Mouse (Mus musculus): Measurements from ENCODE around the gene Syn2. TPM values are rescaled to one million over a fixed set of nuclear protein-coding genes. Genes with fewer than 3 reads are reported as not detected.

Syn2 gene
- total and polyA plus RNA-seq, 3 experiments: 0.59 to 1.6 (median 1.2) TPM

GRCm38 (mm10) chr6:115181094-115181493 lies 46.4 kb downstream of the Syn2 start:
- H3K9ac ChIP-seq (ENCODE audit: insufficient read depth, low read depth): no peak overlapping the region
- no peaks in the 10 kb centered on the region for H3K36me3 ChIP-seq (replicated peaks in 1 of 2; ENCODE audit: control insufficient read depth in 1 of 2, insufficient read depth in 1 of 2, low read length in 1 of 2)
- no peak for DNase-seq (ENCODE audit: extremely low read depth)
- dilution Hi-C loops (cut with MboI; ENCODE audit: extremely low pct_ligation_motif_present, extremely low pct_unique_long_range_greater_than_20kb, low sequenced_read_pairs): no loop called here
- in situ Hi-C loops (cut with MboI; ENCODE audit: low pct_ligation_motif_present, low pct_unique_long_range_greater_than_20kb, low sequenced_read_pairs): no loop called here
- no peaks in the 10 kb centered on the region for H3K9me3 ChIP-seq (replicated peaks; ENCODE audit: low read length)
- no peak for TF ChIP-seq MEF2A (IDR thresholded peaks at IDR 0.05; ENCODE audit: borderline replicate concordance, low read depth, low read length)
- no peak for TF ChIP-seq IRF4 (IDR thresholded peaks at IDR 0.05; ENCODE audit: low read depth, low read length)
- TF ChIP-seq ETS1 (conservative IDR thresholded peaks at IDR 0.05; ENCODE audit: low read depth, low read length): no peak
- no peak for TF ChIP-seq NELFE (IDR thresholded peaks at IDR 0.05; ENCODE audit: low read depth, low read length)
- no peak for TF ChIP-seq CTCF (conservative IDR thresholded peaks at IDR 0.05 in 1 of 2, IDR thresholded peaks at IDR 0.05 in 1 of 2; ENCODE audit: low read depth in 2 of 2, low read length in 2 of 2)
- TF ChIP-seq EP300 (IDR thresholded peaks at IDR 0.05; ENCODE audit: low read length): no peak
- no peak for TF ChIP-seq MYC (IDR thresholded peaks at IDR 0.05; ENCODE audit: low read depth, low read length)
- no peak for TF ChIP-seq USF2 (conservative IDR thresholded peaks at IDR 0.05; ENCODE audit: low read depth, low read length)
- no peak for TF ChIP-seq JUN (IDR thresholded peaks at IDR 0.05; ENCODE audit: insufficient read depth, low read depth, low read length)
- no peak for TF ChIP-seq NRF1 (IDR thresholded peaks at IDR 0.05; ENCODE audit: low read depth, low read length)
- TF ChIP-seq SIN3A (IDR thresholded peaks at IDR 0.05; ENCODE audit: low read length): no peak
- H3K4me3 ChIP-seq (replicated peaks in 1 of 3; ENCODE audit: low read depth in 2 of 3, low read length in 2 of 3, poor library complexity in 1 of 3): no peak overlapping the region
- no peaks in the 10 kb centered on the region for H3K4me1 ChIP-seq (ENCODE audit: control insufficient read depth in 1 of 2, insufficient read depth in 2 of 2)
- no peaks in the 10 kb centered on the region for H3K27me3 ChIP-seq (replicated peaks)
- H3K4me2 ChIP-seq (ENCODE audit: insufficient read depth, low read depth, poor library complexity, severe bottlenecking): no peak overlapping the region
- H3K27ac ChIP-seq (ENCODE audit: insufficient read depth, low read depth): no peak overlapping the region
- no peaks in the 10 kb centered on the region for H3K79me2 ChIP-seq (replicated peaks; ENCODE audit: control insufficient read depth, extremely low read depth, insufficient read depth, poor library complexity, severe bottlenecking)

GRCm38 (mm10) chr6:115191111-115191510 lies 56.4 kb downstream of the Syn2 start:
- Histone ChIP-seq H3K9ac (ENCODE audit: insufficient read depth, low read depth) (no peak overlapping the region), H3K4me3 (replicated peaks in 1 of 3; ENCODE audit: low read depth in 2 of 3, low read length in 2 of 3, poor library complexity in 1 of 3) (no peak overlapping the region), H3K27ac (ENCODE audit: insufficient read depth, low read depth) (no peak overlapping the region), H3K4me1 (ENCODE audit: control insufficient read depth in 1 of 2, insufficient read depth in 2 of 2) (0 out of 4 replicates have a peak, but pooled peaks cover 0 to 2% of the 10 kb centered on the region in 2 experiments), H3K9me3 (replicated peaks; ENCODE audit: low read length) (no peaks in the 10 kb centered on the region), H3K4me2 (ENCODE audit: insufficient read depth, low read depth, poor library complexity, severe bottlenecking) (no peak overlapping the region), H3K36me3 (replicated peaks in 1 of 2; ENCODE audit: control insufficient read depth in 1 of 2, insufficient read depth in 1 of 2, low read length in 1 of 2) (no peaks in the 10 kb centered on the region), H3K79me2 (replicated peaks; ENCODE audit: control insufficient read depth, extremely low read depth, insufficient read depth, poor library complexity, severe bottlenecking) (no peaks in the 10 kb centered on the region), H3K27me3 (replicated peaks) (no peaks in the 10 kb centered on the region)
- no peak for DNase-seq (ENCODE audit: extremely low read depth)
- dilution Hi-C loops (cut with MboI; ENCODE audit: extremely low pct_ligation_motif_present, extremely low pct_unique_long_range_greater_than_20kb, low sequenced_read_pairs) (no loop called here), in situ Hi-C loops (cut with MboI; ENCODE audit: low pct_ligation_motif_present, low pct_unique_long_range_greater_than_20kb, low sequenced_read_pairs) (no loop called here)
- TF ChIP-seq JUND (conservative IDR thresholded peaks at IDR 0.05; ENCODE audit: low read depth, low read length) (no peak), USF1 (IDR thresholded peaks at IDR 0.05; ENCODE audit: low read depth, low read length) (no peak), RCOR1 (conservative IDR thresholded peaks at IDR 0.05; ENCODE audit: low read depth, low read length) (no peak), MAX (IDR thresholded peaks at IDR 0.05; ENCODE audit: low read length) (no peak), IRF4 (IDR thresholded peaks at IDR 0.05; ENCODE audit: low read depth, low read length) (no peak)

GRCm38 (mm10) chr6:115200753-115201152 lies 66.1 kb downstream of the Syn2 start:
- Histone ChIP-seq H3K9ac (ENCODE audit: insufficient read depth, low read depth) (no peak overlapping the region), H3K79me2 (replicated peaks; ENCODE audit: control insufficient read depth, extremely low read depth, insufficient read depth, poor library complexity, severe bottlenecking) (no peaks in the 10 kb centered on the region), H3K9me3 (replicated peaks; ENCODE audit: low read length) (no peaks in the 10 kb centered on the region), H3K4me2 (ENCODE audit: insufficient read depth, low read depth, poor library complexity, severe bottlenecking) (no peak overlapping the region), H3K36me3 (replicated peaks in 1 of 2; ENCODE audit: control insufficient read depth in 1 of 2, insufficient read depth in 1 of 2, low read length in 1 of 2) (no peaks in the 10 kb centered on the region), H3K27ac (ENCODE audit: insufficient read depth, low read depth) (no peak overlapping the region), H3K27me3 (replicated peaks) (no peaks in the 10 kb centered on the region), H3K4me3 (replicated peaks in 1 of 3; ENCODE audit: low read depth in 2 of 3, low read length in 2 of 3, poor library complexity in 1 of 3) (no peak overlapping the region), H3K4me1 (ENCODE audit: control insufficient read depth in 1 of 2, insufficient read depth in 2 of 2) (no peaks in the 10 kb centered on the region)
- dilution Hi-C loops (cut with MboI; ENCODE audit: extremely low pct_ligation_motif_present, extremely low pct_unique_long_range_greater_than_20kb, low sequenced_read_pairs): no loop called here
- in situ Hi-C loops (cut with MboI; ENCODE audit: low pct_ligation_motif_present, low pct_unique_long_range_greater_than_20kb, low sequenced_read_pairs): no loop called here
- DNase-seq (ENCODE audit: extremely low read depth): no peak
- TF ChIP-seq ZNF384 (IDR thresholded peaks at IDR 0.05; ENCODE audit: low read depth, low read length) (no peak), ZMIZ1 (IDR thresholded peaks at IDR 0.05; ENCODE audit: low read depth, low read length) (no peak), POLR2A (IDR thresholded peaks at IDR 0.05; ENCODE audit: low read depth, low read length) (no peak), CHD1 (IDR thresholded peaks at IDR 0.05; ENCODE audit: low read depth, low read length) (no peak), CTCF (conservative IDR thresholded peaks at IDR 0.05 in 1 of 2, IDR thresholded peaks at IDR 0.05 in 1 of 2; ENCODE audit: low read depth in 2 of 2, low read length in 2 of 2) (no peak), IRF4 (IDR thresholded peaks at IDR 0.05; ENCODE audit: low read depth, low read length) (no peak), NRF1 (IDR thresholded peaks at IDR 0.05; ENCODE audit: low read depth, low read length) (no peak), E2F4 (IDR thresholded peaks at IDR 0.05; ENCODE audit: insufficient replicate concordance, low read depth, low read length) (no peak), MYC (IDR thresholded peaks at IDR 0.05; ENCODE audit: low read depth, low read length) (no peak), CHD2 (IDR thresholded peaks at IDR 0.05; ENCODE audit: low read length) (no peak), NELFE (IDR thresholded peaks at IDR 0.05; ENCODE audit: low read depth, low read length) (no peak), ELF1 (IDR thresholded peaks at IDR 0.05; ENCODE audit: low read depth, low read length) (no peak), JUND (conservative IDR thresholded peaks at IDR 0.05; ENCODE audit: low read depth, low read length) (no peak), ZKSCAN1 (IDR thresholded peaks at IDR 0.05; ENCODE audit: borderline replicate concordance, low read depth, low read length) (no peak), TBP (conservative IDR thresholded peaks at IDR 0.05; ENCODE audit: low read depth, low read length) (no peak), UBTF (IDR thresholded peaks at IDR 0.05; ENCODE audit: low read depth, low read length) (no peak), JUN (IDR thresholded peaks at IDR 0.05; ENCODE audit: insufficient read depth, low read depth, low read length) (no peak), MAFK (IDR thresholded peaks at IDR 0.05; ENCODE audit: insufficient replicate concordance, low read length) (no peak)
